Mouse (Mus musculus) CH12.LX (cell line): Measurements from ENCODE around the gene Gse1. TPM values are rescaled to one million over a fixed set of nuclear protein-coding genes. Genes with fewer than 3 reads are reported as not detected.

Experiments
- DNase-seq: peaks from one replicate; pipeline ENCODE4 v3.0.0-alpha.2; 2013; ENCODE audit errors: extremely low read depth
- H3K27ac ChIP-seq: 2 replicates; pipeline ENCODE4 v1.5.1; 2012; ENCODE audit warnings: low read depth, mild to moderate bottlenecking, control low read depth, moderate library complexity; ENCODE audit not compliant: insufficient read depth
- H3K27me3 ChIP-seq: replicated peaks from 2 replicates; pipeline ENCODE3; 2012; ENCODE audit warnings: inconsistent platforms
- H3K36me3 ChIP-seq, 2 experiments: replicated peaks in 1 of 2; 2 replicates each; pipeline versions ENCODE3 to v1.6.1; 2012; ENCODE audit warnings: inconsistent platforms in 1 of 2, low read length in 1 of 2, mild to moderate bottlenecking in 1 of 2, mixed read lengths in 1 of 2, moderate library complexity in 1 of 2; ENCODE audit not compliant: control insufficient read depth in 1 of 2, insufficient read depth in 1 of 2
- H3K4me1 ChIP-seq, 2 experiments: 2 replicates each; pipeline ENCODE4 v1.6.1; 2012; ENCODE audit warnings: inconsistent platforms in 1 of 2, moderate library complexity in 1 of 2; ENCODE audit not compliant: insufficient read depth in 2 of 2, control insufficient read depth in 1 of 2
- H3K4me2 ChIP-seq: 2 replicates; pipeline ENCODE4 v1.6.1; 2012; ENCODE audit warnings: low read depth, mild to moderate bottlenecking, control low read depth; ENCODE audit not compliant: poor library complexity, insufficient read depth, severe bottlenecking
- H3K4me3 ChIP-seq, 3 experiments: fragments of 150-350 bp in 1 of 3; sonication (generic) in 1 of 3; replicated peaks in 1 of 3; 2 replicates each; pipeline versions ENCODE3 to v1.5.1; 2011 to 2012; ENCODE audit warnings: low read depth in 2 of 3, low read length in 2 of 3, mild to moderate bottlenecking in 2 of 3, moderate library complexity in 2 of 3, control low read depth in 1 of 3, improper control_type of control experiment in 1 of 3, inconsistent platforms in 1 of 3, mixed read lengths in 1 of 3; ENCODE audit not compliant: poor library complexity in 1 of 3
- H3K79me2 ChIP-seq: replicated peaks from 2 replicates; pipeline ENCODE4 v1.6.1; 2012; ENCODE audit warnings: mild to moderate bottlenecking, moderate library complexity; ENCODE audit not compliant: control insufficient read depth, poor library complexity, insufficient read depth, severe bottlenecking; ENCODE audit errors: extremely low read depth
- H3K9ac ChIP-seq: 2 replicates; pipeline ENCODE4 v1.6.1; 2012; ENCODE audit warnings: low read depth, mild to moderate bottlenecking, control low read depth, moderate library complexity; ENCODE audit not compliant: insufficient read depth
- H3K9me3 ChIP-seq: replicated peaks from 2 replicates; pipeline ENCODE3; 2012; ENCODE audit warnings: low read length, inconsistent platforms, mixed read lengths
- BHLHE40 ChIP-seq: IDR thresholded peaks from 2 replicates; pipeline ENCODE4 v1.6.1; 2011; ENCODE audit warnings: mild to moderate bottlenecking, low read depth, low read length, improper control_type of control experiment
- CHD2 ChIP-seq: IDR thresholded peaks from 2 replicates; pipeline ENCODE4 v1.6.1; 2011; ENCODE audit warnings: low read length, improper control_type of control experiment
- CTCF ChIP-seq, 2 experiments: IDR thresholded peaks in 1 of 2; conservative IDR thresholded peaks in 1 of 2; 2 replicates each; pipeline ENCODE4 v1.5.1; 2011 to 2012; ENCODE audit warnings: low read depth in 2 of 2, low read length in 2 of 2, improper control_type of control experiment in 1 of 2, inconsistent platforms in 1 of 2, mild to moderate bottlenecking in 1 of 2, moderate library complexity in 1 of 2
- GABPA ChIP-seq: IDR thresholded peaks from 2 replicates; pipeline ENCODE4 v1.6.1; 2012; ENCODE audit warnings: low read depth, low read length, improper control_type of control experiment, inconsistent platforms; ENCODE audit not compliant: insufficient replicate concordance
- HCFC1 ChIP-seq: IDR thresholded peaks from 2 replicates; pipeline ENCODE4 v1.6.1; 2012; ENCODE audit warnings: low read depth, mild to moderate bottlenecking, inconsistent platforms, low read length, improper control_type of control experiment
- IRF4 ChIP-seq: IDR thresholded peaks from 2 replicates; pipeline ENCODE4 v1.6.1; 2014; ENCODE audit warnings: low read depth, mild to moderate bottlenecking, inconsistent platforms, low read length, improper control_type of control experiment
- KAT2A ChIP-seq: IDR thresholded peaks from 2 replicates; pipeline ENCODE4 v1.6.1; 2012; ENCODE audit warnings: low read length, improper control_type of control experiment, inconsistent platforms; ENCODE audit not compliant: insufficient replicate concordance
- MAFK ChIP-seq: IDR thresholded peaks from 2 replicates; pipeline ENCODE4 v1.6.1; 2011; ENCODE audit warnings: low read length, improper control_type of control experiment; ENCODE audit not compliant: insufficient replicate concordance
- MAZ ChIP-seq: IDR thresholded peaks from 2 replicates; pipeline ENCODE4 v1.6.1; 2012; ENCODE audit warnings: low read depth, mild to moderate bottlenecking, inconsistent platforms, low read length, improper control_type of control experiment, moderate library complexity
- MYC ChIP-seq: IDR thresholded peaks from 2 replicates; pipeline ENCODE4 v1.6.1; 2011; ENCODE audit warnings: low read depth, mild to moderate bottlenecking, improper control_type of control experiment, low read length
- NRF1 ChIP-seq: IDR thresholded peaks from 2 replicates; pipeline ENCODE4 v1.6.1; 2014; ENCODE audit warnings: low read depth, mild to moderate bottlenecking, inconsistent platforms, low read length, improper control_type of control experiment, moderate library complexity
- PAX5 ChIP-seq: IDR thresholded peaks from 2 replicates; pipeline ENCODE4 v1.6.1; 2012; ENCODE audit warnings: low read length, inconsistent platforms, mixed read lengths
- POLR2AphosphoS2 ChIP-seq: IDR thresholded peaks from 2 replicates; pipeline ENCODE4 v1.6.1; 2011; ENCODE audit warnings: low read depth, low read length, improper control_type of control experiment
- RAD21 ChIP-seq: IDR thresholded peaks from 2 replicates; pipeline ENCODE4 v1.6.1; 2011; ENCODE audit warnings: low read depth, mild to moderate bottlenecking, low read length, improper control_type of control experiment, moderate library complexity
- SIN3A ChIP-seq: IDR thresholded peaks from 2 replicates; pipeline ENCODE4 v1.6.1; 2012; ENCODE audit warnings: low read length, improper control_type of control experiment, inconsistent platforms
- ZC3H11A ChIP-seq: IDR thresholded peaks from 2 replicates; pipeline ENCODE4 v1.6.1; 2012; ENCODE audit warnings: low read depth, mild to moderate bottlenecking, inconsistent platforms, low read length, improper control_type of control experiment
- ZKSCAN1 ChIP-seq: IDR thresholded peaks from 2 replicates; pipeline ENCODE4 v1.6.1; 2012; ENCODE audit warnings: low read depth, inconsistent platforms, low read length, improper control_type of control experiment, borderline replicate concordance
- dilution Hi-C: fragments of 300-500 bp; cut with MboI; formaldehyde crosslinking; loops from 2 replicates; pipeline ENCODE4 v1.14.3; 2020; ENCODE audit warnings: low sequenced_read_pairs; ENCODE audit not compliant: extremely low pct_unique_long_range_greater_than_20kb, extremely low pct_ligation_motif_present
- in situ Hi-C: fragments of 300-500 bp; cut with MboI; formaldehyde crosslinking; loops from 3 replicates; pipeline ENCODE4 v1.14.3; 2019; ENCODE audit warnings: low sequenced_read_pairs, low pct_ligation_motif_present, low pct_unique_long_range_greater_than_20kb, mixed read lengths
- polyA plus RNA-seq: library from polyadenylated mRNA; unstranded; fragments of >175 nt; gene quantifications from 2 replicates; pipeline ENCODE4 v1.2.1, GENCODE M21; 2012; ENCODE audit warnings: low read depth; ENCODE audit not compliant: insufficient read length
- total RNA-seq, 2 experiments: library from RNA; depleted of rRNA; stranded (reverse); fragments of 300-350 nt in 1 of 2; fragments of >200 nt in 1 of 2; gene quantifications; 2 replicates each; pipeline ENCODE4 v1.2.3; 2012 to 2014

Gse1 gene
- total and polyA plus RNA-seq, 3 experiments, result 1.3 to 9.8 (median 8.5) TPM

- dilution Hi-C loops (no loop called here), in situ Hi-C loops (no loop called here)
- no peak for DNase-seq
Measured at GRCm38 (mm10) chr8:120211345-120211744, 16.9 kb upstream of the Gse1 start.

DNA sequence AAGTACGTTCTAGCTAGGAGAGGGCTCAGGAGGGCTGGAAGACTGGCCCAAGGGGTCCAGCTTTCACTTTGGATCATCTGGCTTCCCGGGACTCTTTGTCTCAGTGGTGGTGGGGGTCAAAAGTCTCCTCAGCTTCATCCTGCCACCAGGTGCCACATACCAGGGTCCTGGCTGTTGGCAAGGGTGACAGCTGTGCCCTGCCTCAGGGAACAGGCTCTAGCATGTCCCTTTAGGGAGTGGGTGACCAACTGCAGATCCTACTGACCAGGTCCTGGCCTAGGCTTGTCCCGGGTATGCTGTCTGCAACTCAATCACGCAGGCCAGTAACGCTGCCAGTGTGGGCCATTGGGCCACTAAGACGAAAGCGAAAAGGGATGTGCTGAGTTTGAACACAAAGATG lies 15.7 kb upstream of the Gse1 start:
- no peak overlapping the region for H3K9ac ChIP-seq
- H3K4me2 ChIP-seq, result no peak overlapping the region
- peaks cover 29 to 66% of the 10 kb centered on the region in 2 experiments for H3K4me1 ChIP-seq
- H3K9me3 ChIP-seq, result no peaks in the 10 kb centered on the region
- TF ChIP-seq MAFK (no peak), RAD21 (no peak), HCFC1 (no peak), ZKSCAN1 (no peak), CHD2 (no peak)
- H3K27me3 ChIP-seq, result peaks cover 4% of the 10 kb centered on the region
- no peak overlapping the region for H3K27ac ChIP-seq
- in situ Hi-C loops (no loop called here), dilution Hi-C loops (no loop called here)
- H3K4me3 ChIP-seq, result no peak overlapping the region
- H3K36me3 ChIP-seq, result no peaks in the 10 kb centered on the region
- DNase-seq, result no peak
- no peaks in the 10 kb centered on the region for H3K79me2 ChIP-seq

More at GRCm38 (mm10) chr8:120211345-120211744, 16.9 kb upstream of the Gse1 start:
- Histone ChIP-seq H3K4me2 (0 out of 2 replicates have a peak overlapping the region, but pooled peaks have one; percentile 17), H3K4me3 (no peak overlapping the region), H3K9ac (no peak overlapping the region), H3K79me2 (no peaks in the 10 kb centered on the region)
- TF ChIP-seq PAX5 (no peak), CTCF (conservative IDR thresholded peaks at IDR 0.05 in 1 of 2, IDR thresholded peaks at IDR 0.05 in 1 of 2; ENCODE audit: low read depth in 2 of 2, low read length in 2 of 2) (peak in 1 of 2 experiments; percentile 74; a peak in 2 of 4 replicates), BHLHE40 (no peak), MAZ (peak; percentile 32; the same call in 1 of the 2 replicates)
- TF ChIP-seq, all 38 proteins: peak for 2
- Histone ChIP-seq H3K27ac (no peak overlapping the region), H3K27me3 (peaks cover 4% of the 10 kb centered on the region), H3K4me1 (peaks cover 21 to 54% of the 10 kb centered on the region in 2 experiments), H3K9me3 (no peaks in the 10 kb centered on the region), H3K36me3 (no peaks in the 10 kb centered on the region)

- no peaks in the 10 kb centered on the region for H3K9me3 ChIP-seq
- no peak overlapping the region for H3K9ac ChIP-seq
- in situ Hi-C loops (no loop called here), dilution Hi-C loops (no loop called here)
- DNase-seq, result no peak
- no peaks in the 10 kb centered on the region for H3K36me3 ChIP-seq
- peaks cover 4% of the 10 kb centered on the region for H3K27me3 ChIP-seq
- no peak overlapping the region for H3K4me3 ChIP-seq
- no peak overlapping the region for H3K27ac ChIP-seq
- TF ChIP-seq PAX5, result no peak
- no peak for TF ChIP-seq IRF4
- no peak for TF ChIP-seq GABPA
- no peak for TF ChIP-seq KAT2A
- TF ChIP-seq HCFC1, result no peak
- TF ChIP-seq ZKSCAN1, result no peak
- TF ChIP-seq NRF1, result no peak
- TF ChIP-seq POLR2AphosphoS2, result no peak
- TF ChIP-seq CHD2, result no peak
- TF ChIP-seq ZC3H11A, result no peak
- no peak for TF ChIP-seq SIN3A
- no peak for TF ChIP-seq MYC
- H3K4me1 ChIP-seq, result peaks cover 33 to 71% of the 10 kb centered on the region in 2 experiments
- H3K4me2 ChIP-seq, result no peak overlapping the region
- no peaks in the 10 kb centered on the region for H3K79me2 ChIP-seq
Measured at GRCm38 (mm10) chr8:120213229-120213628, 15.0 kb upstream of the Gse1 start.
